Mouse (Mus musculus) right cerebral cortex, postnatal 36 days (tissue): ENCODE data around the gene Tcp10c.
"Not testable (repeated sequence)": the region's sequence is repeated elsewhere in the genome, so short reads cannot be mapped to it uniquely, and the experiment has no call there.

Source experiments
- DNase-seq, 2 experiments: peaks; one replicate each; pipeline ENCODE4 v3.0.0; 2022; ENCODE audit warnings: low spot score in 2 of 2, mixed read lengths in 1 of 2

Tcp10c gene

DNA sequence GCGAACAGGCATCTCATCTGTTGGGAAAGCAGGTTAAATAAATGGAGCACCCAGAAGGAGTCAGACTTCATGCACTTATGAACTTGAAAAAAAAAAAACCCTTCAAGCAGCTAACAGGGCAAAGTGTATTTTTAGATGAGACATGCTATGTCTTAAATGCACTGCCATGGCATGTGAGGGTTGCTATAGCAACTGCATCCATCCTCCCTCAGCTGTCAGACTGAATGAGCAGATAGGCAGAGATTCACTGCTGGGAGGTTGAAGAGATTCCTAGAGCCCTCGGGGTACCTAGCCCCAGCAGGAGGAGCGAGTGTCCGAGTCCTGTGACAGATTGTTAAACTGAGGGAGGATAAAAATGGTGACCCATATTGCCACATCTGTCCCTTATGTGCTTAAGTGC is 36.6 kb downstream of the Tcp10c start:
- DNase-seq, result not testable (repeated sequence)

DNA sequence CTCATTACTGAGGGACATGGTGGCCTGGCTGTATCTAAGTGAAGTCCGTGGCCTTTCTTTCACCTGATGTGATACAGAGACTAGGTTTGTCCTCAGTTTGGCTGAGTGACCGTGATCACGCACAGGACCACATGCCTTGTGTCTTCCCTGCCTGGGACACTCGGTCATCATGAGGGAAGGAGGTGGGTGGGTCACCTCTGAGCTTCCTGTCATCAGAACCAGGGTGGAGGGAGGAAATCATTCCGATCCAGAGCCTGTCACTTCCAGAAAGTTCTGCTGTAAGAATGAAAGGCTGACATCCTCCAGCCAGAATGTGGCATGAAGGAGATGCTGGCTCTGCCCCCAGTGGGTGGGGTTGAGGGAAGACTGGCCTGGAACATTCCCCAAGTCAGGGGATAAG is 45.6 kb downstream of the Tcp10c start:
- not testable (repeated sequence) for DNase-seq

DNA sequence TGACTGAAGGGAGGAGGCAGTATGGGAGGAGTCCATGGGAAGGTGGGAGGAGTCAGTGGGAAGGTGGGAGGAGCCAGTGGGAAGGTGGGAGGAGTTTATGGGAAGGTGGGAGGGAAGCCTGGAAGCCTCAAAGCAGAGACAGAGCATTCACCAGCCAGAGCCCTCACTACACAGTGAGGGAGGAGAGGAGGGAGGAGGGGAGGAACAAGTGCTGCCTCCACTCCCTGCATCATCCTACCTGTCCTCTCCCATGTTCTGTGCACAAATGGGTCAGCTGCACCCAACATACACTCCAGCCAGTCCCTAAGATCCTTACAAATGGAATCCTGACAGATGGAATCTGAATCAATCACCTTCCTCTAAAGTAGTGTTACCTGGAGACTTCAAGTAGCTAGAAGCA is 47.7 kb downstream of the Tcp10c start:
- not testable (repeated sequence) for DNase-seq

DNA sequence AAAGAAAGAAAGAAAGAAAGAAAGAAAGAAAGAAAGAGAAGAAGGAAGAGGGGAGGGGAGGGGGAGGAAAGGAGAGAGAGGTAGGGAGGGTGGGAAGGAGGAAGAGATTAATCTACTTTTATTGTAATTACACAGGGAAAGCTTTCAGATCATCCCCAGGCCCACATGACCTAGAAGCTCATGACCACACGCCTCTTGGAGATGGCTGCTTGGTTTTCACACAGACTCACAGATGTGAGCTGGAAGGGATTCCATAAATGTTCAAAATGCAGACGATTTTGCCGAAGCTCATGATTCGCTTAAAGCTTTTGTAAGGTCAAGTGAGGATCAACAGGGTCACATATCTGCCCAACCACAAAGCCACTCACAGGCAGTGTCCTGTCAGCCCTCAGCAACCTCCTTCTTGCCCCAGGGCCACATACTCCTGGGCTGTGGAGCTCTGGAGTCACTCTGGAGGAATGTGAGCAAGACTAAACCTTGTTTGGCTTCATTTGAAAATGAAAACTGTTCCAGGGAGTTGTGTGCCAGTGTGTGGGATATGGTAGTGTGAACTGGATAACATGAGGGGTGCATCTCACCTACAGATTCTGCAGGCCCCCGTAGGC is 49.3 kb downstream of the Tcp10c start:
- DNase-seq, result not testable (repeated sequence)

DNA sequence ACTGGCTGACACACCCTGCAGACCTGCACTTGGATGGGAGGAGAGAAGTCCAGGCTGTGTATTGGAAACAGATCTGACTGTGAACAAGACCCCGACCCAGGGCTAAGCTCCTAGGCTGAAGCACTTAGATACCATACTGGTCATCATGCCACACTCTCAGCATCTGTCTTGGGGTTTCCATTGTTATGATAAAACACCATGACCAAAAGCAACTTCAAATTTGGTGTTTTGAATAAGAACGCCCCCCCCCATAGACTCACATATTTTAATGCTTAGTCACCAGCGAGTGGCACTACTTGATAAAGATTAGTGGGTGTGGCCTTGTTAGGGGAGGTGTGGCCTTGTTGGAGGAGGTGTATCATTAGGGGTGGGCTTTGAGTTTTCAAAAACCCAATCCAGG is 51.7 kb downstream of the Tcp10c start:
- not testable (repeated sequence) for DNase-seq

DNA sequence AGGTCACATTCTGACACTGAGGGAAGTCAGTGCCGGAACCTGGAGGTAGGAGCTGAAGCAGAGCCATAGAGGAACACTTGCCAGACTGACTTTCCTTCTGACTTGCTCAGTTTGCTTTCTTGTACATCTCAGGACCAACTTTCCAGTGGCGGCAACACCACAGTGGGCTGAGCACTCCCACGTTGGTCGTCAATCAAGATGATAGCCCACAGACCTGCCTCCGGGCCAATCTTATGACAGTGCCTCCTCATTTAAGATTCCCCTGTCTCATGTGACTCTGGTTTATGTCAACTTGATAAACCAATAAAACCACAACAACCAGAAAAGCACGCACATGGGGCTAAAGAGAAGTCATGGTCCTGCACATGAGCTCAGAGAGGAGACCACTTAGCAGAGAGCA is 52.3 kb downstream of the Tcp10c start:
- DNase-seq, result not testable (repeated sequence)

DNA sequence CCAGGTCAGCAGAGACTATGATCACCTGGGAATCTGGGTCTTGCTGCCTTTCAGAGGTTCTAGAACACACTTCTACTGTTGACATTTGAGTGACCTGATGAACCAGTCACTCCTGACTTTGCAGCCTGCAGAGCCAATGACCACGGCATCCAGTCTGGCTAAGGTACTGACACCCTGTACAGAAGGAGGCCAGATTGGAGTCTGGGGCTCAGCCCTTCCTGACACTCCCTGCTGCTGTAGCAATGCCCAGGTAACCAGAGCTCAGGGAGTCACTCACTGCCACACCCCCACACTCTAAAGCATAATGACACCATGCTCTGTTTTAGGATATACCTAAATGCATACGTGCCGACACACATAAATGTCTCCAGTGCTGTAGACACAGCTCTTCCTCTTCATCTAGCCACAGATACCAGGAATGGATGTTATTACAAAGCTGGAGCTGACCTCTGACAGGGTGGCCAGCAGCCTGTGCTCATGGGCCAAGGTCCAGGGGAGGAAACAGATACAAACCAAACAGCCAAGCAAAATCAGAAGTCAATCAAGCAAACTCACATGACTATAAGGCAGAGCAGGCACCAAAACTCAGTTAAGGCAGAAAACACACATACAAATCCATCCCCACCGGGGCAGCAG is 53.4 kb downstream of the Tcp10c start:
- DNase-seq, result not testable (repeated sequence)

DNA sequence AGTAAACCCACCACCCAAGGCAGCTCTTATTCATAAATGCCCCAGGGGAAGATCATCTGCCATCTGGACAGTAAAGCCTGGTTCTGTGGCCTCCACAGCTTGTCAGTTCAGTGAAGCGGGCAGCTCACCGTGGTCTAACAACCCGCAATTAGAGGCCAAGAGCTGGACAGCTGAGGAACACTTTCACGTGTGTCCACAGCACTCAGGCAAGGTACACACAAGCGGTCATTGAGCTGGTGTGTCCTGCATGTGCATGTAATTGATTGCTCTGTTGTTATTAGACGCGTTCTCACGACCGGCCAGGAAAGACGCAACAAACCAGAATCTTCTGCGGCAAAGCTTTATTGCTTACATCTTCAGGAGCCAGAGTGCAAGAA is 53.9 kb downstream of the Tcp10c start:
- not testable (repeated sequence) for DNase-seq

DNA sequence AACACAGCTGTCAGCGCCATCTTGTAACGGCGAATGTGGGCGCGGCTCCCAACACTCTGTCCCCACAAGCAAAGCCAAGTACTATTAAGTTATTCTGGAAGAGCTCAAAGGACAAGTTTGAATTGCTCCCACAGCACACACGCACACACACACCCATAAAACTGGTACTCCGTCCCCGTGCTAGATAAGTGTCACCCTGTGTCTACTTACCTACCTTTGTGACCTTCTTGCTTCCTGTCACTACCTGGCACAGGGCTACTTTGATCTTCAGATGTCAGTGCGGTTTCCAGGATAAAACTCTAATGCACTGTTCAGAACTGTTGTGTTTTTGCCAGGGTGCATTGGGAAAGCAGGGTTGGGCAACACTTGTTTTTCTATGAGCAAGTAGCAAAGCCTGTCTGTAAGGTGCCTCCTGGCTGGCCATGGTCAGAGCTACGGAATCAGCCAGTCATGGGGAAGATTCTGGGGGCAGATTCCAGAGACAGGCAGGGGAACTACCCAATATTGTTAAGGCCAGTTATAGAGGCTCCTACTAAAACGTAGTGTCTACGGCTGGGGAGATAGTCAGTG is 66.7 kb downstream of the Tcp10c start:
- not testable (repeated sequence) for DNase-seq

DNA sequence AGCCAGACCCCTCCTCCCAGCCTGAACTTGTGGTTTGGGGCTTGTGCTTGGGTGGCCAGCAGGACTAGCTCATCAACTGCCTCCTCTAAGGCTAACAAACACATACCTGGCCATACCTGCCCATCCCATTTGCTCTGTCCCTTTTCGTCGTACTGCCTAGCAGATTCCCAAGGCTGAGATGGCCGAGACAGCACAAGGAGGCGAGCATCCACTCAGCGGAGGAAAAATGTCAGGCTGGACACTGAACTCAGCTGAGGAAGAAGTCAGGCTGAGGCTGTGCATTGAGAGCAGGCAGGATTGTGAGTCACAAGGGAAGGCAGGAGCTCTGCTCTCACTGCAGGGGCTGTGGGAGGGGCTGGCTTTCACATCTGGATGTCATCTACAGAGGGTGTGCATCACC is 68.3 kb downstream of the Tcp10c start:
- not testable (repeated sequence) for DNase-seq

DNA sequence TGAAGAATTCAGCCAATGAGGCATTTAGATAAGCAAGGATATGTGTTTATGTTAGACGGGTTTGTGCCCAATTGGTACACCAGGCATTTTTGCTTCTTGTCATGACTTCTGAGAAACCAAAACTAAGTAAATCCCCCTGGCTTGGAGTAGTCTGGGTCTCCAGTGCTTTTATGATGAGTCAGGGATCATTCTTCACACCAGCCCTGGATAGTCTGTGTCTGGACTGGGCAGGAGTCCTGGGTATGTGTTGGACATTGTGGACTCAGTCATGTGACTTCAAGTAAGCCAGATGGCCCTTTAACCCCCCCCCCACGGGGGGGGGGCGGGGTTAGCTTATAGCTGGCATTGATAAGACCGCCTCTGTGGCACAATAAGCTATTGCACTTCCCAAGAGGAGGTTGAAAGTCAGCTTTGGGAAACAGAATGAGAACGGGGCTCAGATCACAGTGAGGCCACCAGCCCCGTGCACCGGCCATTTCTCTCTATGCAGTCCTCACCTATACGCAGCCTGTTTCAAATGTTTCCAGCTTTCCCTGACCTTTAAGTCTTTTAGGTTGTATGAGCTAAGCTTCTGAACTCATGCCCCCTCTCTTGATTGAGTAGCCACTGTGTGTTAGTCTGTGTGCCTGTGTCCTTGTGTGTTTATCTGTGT is 69.1 kb downstream of the Tcp10c start:
- not testable (repeated sequence) for DNase-seq

DNA sequence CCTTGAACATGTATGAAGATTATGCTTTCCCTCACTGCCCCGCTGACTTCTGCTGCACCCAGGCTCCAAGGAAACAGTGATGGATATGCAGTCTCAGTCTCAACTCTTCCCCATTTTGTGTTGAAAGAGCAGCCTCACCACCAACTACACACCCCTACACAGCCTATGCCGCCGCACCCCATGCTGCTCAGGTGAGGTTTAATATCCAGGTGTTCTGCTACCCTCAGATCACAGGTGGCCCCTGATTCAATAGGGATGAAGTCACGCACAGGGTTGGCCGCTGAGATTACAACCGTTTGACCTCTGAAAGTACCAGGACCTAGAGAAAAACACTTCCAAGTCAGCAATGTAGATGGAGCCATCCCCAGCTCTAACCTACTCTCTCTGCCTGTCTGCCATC is 69.9 kb downstream of the Tcp10c start:
- DNase-seq, result not testable (repeated sequence)

DNA sequence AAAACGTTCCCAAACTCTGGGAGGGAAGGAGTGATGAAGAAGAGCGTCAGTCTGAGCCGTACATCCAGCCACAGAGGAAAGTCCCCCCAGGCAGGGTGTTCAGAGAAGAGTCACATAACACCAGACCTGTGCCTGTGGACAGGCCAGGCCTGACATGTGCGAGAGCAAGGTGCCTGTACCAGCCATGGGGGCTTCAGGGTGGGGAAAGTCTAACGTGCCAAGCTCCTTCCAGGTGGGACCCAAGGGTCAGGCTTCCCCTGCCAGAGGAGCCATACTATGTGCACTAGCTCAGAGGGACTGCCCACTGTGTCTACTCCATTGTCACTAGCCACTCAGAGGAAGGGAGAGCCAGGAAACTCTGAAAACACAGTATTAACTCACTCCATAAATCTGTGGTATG is 71.3 kb downstream of the Tcp10c start:
- DNase-seq, result not testable (repeated sequence)

DNA sequence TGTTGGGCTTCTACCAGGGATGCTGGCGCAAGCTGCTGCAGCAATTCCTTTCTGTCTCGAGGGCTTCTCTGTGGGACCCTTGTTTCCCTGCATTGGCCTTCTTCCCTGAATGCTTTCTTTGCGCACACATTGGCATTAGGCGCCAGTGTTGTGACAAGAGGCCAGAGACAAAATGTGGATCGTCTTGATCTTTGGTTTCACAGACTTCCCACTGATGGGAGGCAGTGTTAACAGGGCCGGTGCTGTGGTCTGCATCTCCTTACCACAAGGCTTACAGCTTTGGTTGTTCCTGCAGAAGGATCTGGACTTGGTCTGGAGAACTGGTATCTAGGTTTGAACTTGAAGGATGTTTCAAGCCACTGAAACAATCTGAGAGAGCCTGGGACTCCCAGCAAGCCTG is 72.1 kb downstream of the Tcp10c start:
- DNase-seq, result not testable (repeated sequence)
